Mouse (Mus musculus) limb, embryonic 11.5 days (tissue): ENCODE data around the gene Hspa1l. TPM values are rescaled to one million over a fixed set of nuclear protein-coding genes. Genes with fewer than 3 reads are reported as not detected.

Experiments used
- ATAC-seq: fragments of 200-750 bp; cut with Nextera tagmentation; 2 replicates; pipeline ENCODE4 v1.8.0; 2017; ENCODE audit warnings: low read depth; ENCODE audit not compliant: insufficient number of reproducible peaks, low FRiP score, low TSS enrichment
- DNase-seq: peaks from one replicate; pipeline ENCODE4 v3.0.0-alpha.2; 2015; ENCODE audit warnings: low spot score
- H3K27ac ChIP-seq: fragments of 300-500 bp; sonication (generic); replicated peaks from 2 replicates; pipeline ENCODE4 v1.5.1; 2014; ENCODE audit warnings: low read depth, mild to moderate bottlenecking, low read length
- H3K27me3 ChIP-seq: fragments of 300-500 bp; sonication (generic); 2 replicates; pipeline ENCODE4 v1.6.1; 2014; ENCODE audit warnings: mild to moderate bottlenecking, low read length, mixed read lengths; ENCODE audit not compliant: control insufficient read depth, insufficient read depth
- H3K36me3 ChIP-seq: fragments of 300-500 bp; sonication (generic); 2 replicates; pipeline ENCODE4 v1.6.1; 2014; ENCODE audit warnings: mild to moderate bottlenecking, low read length, moderate library complexity, mixed read lengths; ENCODE audit not compliant: control insufficient read depth, insufficient read depth
- H3K4me1 ChIP-seq: fragments of 300-500 bp; sonication (generic); 2 replicates; pipeline ENCODE4 v1.6.1; 2014; ENCODE audit warnings: low read length, mixed read lengths; ENCODE audit not compliant: control insufficient read depth, insufficient read depth
- H3K4me2 ChIP-seq: fragments of 300-500 bp; sonication (generic); 2 replicates; pipeline ENCODE4 v1.6.1; 2014; ENCODE audit warnings: low read depth, mild to moderate bottlenecking, moderate library complexity; ENCODE audit not compliant: severe bottlenecking
- H3K4me3 ChIP-seq: fragments of 300-500 bp; sonication (generic); 2 replicates; pipeline ENCODE4 v1.5.1; 2014; ENCODE audit warnings: low read depth, low read length
- H3K9ac ChIP-seq: fragments of 300-500 bp; sonication (generic); 2 replicates; pipeline ENCODE4 v1.6.1; 2014; ENCODE audit warnings: mild to moderate bottlenecking, low read length
- H3K9me3 ChIP-seq: fragments of 300-500 bp; sonication (generic); 2 replicates; pipeline ENCODE4 v1.6.1; 2016; ENCODE audit warnings: low read length; ENCODE audit not compliant: control insufficient read depth
- WGBS: fragments of 180-500 bp; shearing (Covaris S2); extraction: QIAGEN DNeasy Blood & Tissue Kit; methylation state at CpG from one replicate; pipeline ENCODE4 v1.1.7; 2014; 5-methylcytosine and 5-hydroxymethylcytosine counted together
- polyA plus RNA-seq: library from polyadenylated mRNA; unstranded; fragments of >200 nt; fragmentation: Nextera tagmentation; extraction: Ambion mirVana; gene quantifications from 2 replicates; pipeline ENCODE4 v1.2.1, GENCODE M21; 2014

Gene Hspa1l
- polyA plus RNA-seq, 1 experiment from 2014 or later, result 1.5 TPM

- WGBS, result 70% methylated on average over 4 of the region's 4 CpGs
- H3K4me2 ChIP-seq, result no peak overlapping the region
- H3K27me3 ChIP-seq, result no peaks in the 10 kb centered on the region
- DNase-seq, result no peak
- no peaks in the 10 kb centered on the region for H3K9me3 ChIP-seq
- no peak overlapping the region for H3K9ac ChIP-seq
- ATAC-seq, result no peak
- H3K4me3 ChIP-seq, result no peak overlapping the region
- H3K27ac ChIP-seq, result no peak overlapping the region
- no peaks in the 10 kb centered on the region for H3K36me3 ChIP-seq
- H3K4me1 ChIP-seq, result peaks cover 6% of the 10 kb centered on the region
These were observed 51.3 kb downstream of the Hspa1l start for GRCm38 (mm10) chr17:35023756-35024155.

- ATAC-seq (no peak), DNase-seq (no peak)
- 67% methylated on average over 13 of the region's 13 CpGs for WGBS
- H3K36me3 ChIP-seq, result no peaks in the 10 kb centered on the region
- no peak overlapping the region for H3K27ac ChIP-seq
- H3K4me1 ChIP-seq, result peaks cover 6% of the 10 kb centered on the region
- no peak overlapping the region for H3K9ac ChIP-seq
- no peaks in the 10 kb centered on the region for H3K27me3 ChIP-seq
- no peaks in the 10 kb centered on the region for H3K9me3 ChIP-seq
- no peak overlapping the region for H3K4me2 ChIP-seq
- H3K4me3 ChIP-seq, result no peak overlapping the region
These were observed 51.8 kb downstream of the Hspa1l start for GRCm38 (mm10) chr17:35024261-35024660.

- WGBS, result 68% methylated on average over 6 of the region's 10 CpGs
- ATAC-seq (no peak), DNase-seq (no peak)
- no peaks in the 10 kb centered on the region for H3K27me3 ChIP-seq
- peaks cover 10% of the 10 kb centered on the region for H3K4me1 ChIP-seq
- no peak overlapping the region for H3K27ac ChIP-seq
- H3K4me3 ChIP-seq, result no peak overlapping the region
- H3K36me3 ChIP-seq, result no peaks in the 10 kb centered on the region
- no peak overlapping the region for H3K9ac ChIP-seq
- no peak overlapping the region for H3K4me2 ChIP-seq
- H3K9me3 ChIP-seq, result no peaks in the 10 kb centered on the region
These were observed 52.4 kb downstream of the Hspa1l start for GRCm38 (mm10) chr17:35024691-35025488.

GRCm38 (mm10) chr17:35026206-35026605 lies 53.7 kb downstream of the Hspa1l start:
- Histone ChIP-seq H3K36me3 (no peaks in the 10 kb centered on the region), H3K9me3 (no peaks in the 10 kb centered on the region), H3K27ac (no peak overlapping the region), H3K9ac (no peak overlapping the region; the same call in 1 of the 2 replicates), H3K4me3 (no peak overlapping the region), H3K4me1 (peaks cover 10% of the 10 kb centered on the region), H3K4me2 (no peak overlapping the region), H3K27me3 (no peaks in the 10 kb centered on the region)
- DNase-seq (no peak), ATAC-seq (no peak)
- WGBS, result 84% methylated on average over 5 of the region's 5 CpGs

GRCm38 (mm10) chr17:35027277-35028068 lies 55.0 kb downstream of the Hspa1l start, which contains the start of gene Sapcd1:
Gene Sapcd1, minus strand, starts transcription at chr17:35028016.
- Histone ChIP-seq H3K4me2 (no peak within 1 kb of the TSS), H3K9ac (peak within 1 kb of the TSS; percentile 45; the same call in 1 of the 2 replicates), H3K4me3 (no peak within 1 kb of the TSS), H3K27me3 (no peaks in the 10 kb centered on the region), H3K4me1 (peaks cover 8% of the 10 kb centered on the region), H3K36me3 (no peaks in the 10 kb centered on the region), H3K27ac (no peak within 1 kb of the TSS), H3K9me3 (no peaks in the 10 kb centered on the region)
- DNase-seq (peak; percentile 43), ATAC-seq (peak; percentile 42; the same call in 1 of the 2 replicates)
- WGBS, result 37% methylated on average over 13 of the region's 13 CpGs

GRCm38 (mm10) chr17:35028315-35028714 lies 55.8 kb downstream of the Hspa1l start:
- Histone ChIP-seq H3K27ac (no peak overlapping the region), H3K9me3 (no peaks in the 10 kb centered on the region), H3K4me1 (peaks cover 8% of the 10 kb centered on the region), H3K27me3 (no peaks in the 10 kb centered on the region), H3K4me3 (no peak overlapping the region), H3K36me3 (no peaks in the 10 kb centered on the region), H3K4me2 (no peak overlapping the region), H3K9ac (no peak overlapping the region)
- DNase-seq (no peak), ATAC-seq (no peak)
- 83% methylated on average over 2 of the region's 2 CpGs for WGBS

Other genes starting within 250 kb of the Hspa1l start
- not detected in 2 replicates for gene C4b, start 228.8 kb upstream of the Hspa1l start, polyA plus RNA-seq
- gene Cyp21a1, start 168.1 kb upstream of the Hspa1l start, polyA plus RNA-seq, result not detected in 2 replicates
- 20.5 and 21.2 TPM in 2 replicates for gene Stk19, start 135.8 kb upstream of the Hspa1l start, polyA plus RNA-seq
- 72.4 and 74.6 TPM in 2 replicates for gene Dxo, start 135.7 kb upstream of the Hspa1l start, polyA plus RNA-seq
- 43.2 and 49.0 TPM in 2 replicates for gene Skiv2l, start 122.5 kb upstream of the Hspa1l start, polyA plus RNA-seq
- gene Nelfe, start 122.3 kb upstream of the Hspa1l start, polyA plus RNA-seq, result 152 TPM in 2 replicates
- 1.6 and 2.6 TPM in 2 replicates for gene Cfb, start 110.2 kb upstream of the Hspa1l start, polyA plus RNA-seq
- gene Zbtb12, start 93.2 kb upstream of the Hspa1l start, polyA plus RNA-seq, result 1.9 and 2.3 TPM in 2 replicates
- gene Gm20547, start 90.7 kb upstream of the Hspa1l start, polyA plus RNA-seq, result not detected in 2 replicates
- gene C2, start 74.4 kb upstream of the Hspa1l start, polyA plus RNA-seq, result 0.44 and 0.58 TPM in 2 replicates
- gene Ehmt2, start 74.2 kb upstream of the Hspa1l start, polyA plus RNA-seq, result 77.8 and 78.9 TPM in 2 replicates
- 0.21 TPM in 1 of 2 replicates, not detected in the other for gene Slc44a4, start 58.2 kb upstream of the Hspa1l start, polyA plus RNA-seq
- gene Neu1, start 41.5 kb upstream of the Hspa1l start, polyA plus RNA-seq, result 10.3 and 12.8 TPM in 2 replicates
- 0.43 and 0.44 TPM in 2 replicates for gene Hspa1b, start 13.5 kb upstream of the Hspa1l start, polyA plus RNA-seq
- gene Gm20481, start 2.8 kb upstream of the Hspa1l start, polyA plus RNA-seq, result 0.36 and 0.43 TPM in 2 replicates
- 0.75 and 4.0 TPM in 2 replicates for gene Hspa1a, start 547 bp upstream of the Hspa1l start, polyA plus RNA-seq
- 266 and 271 TPM in 2 replicates for gene Lsm2, start 9.2 kb downstream of the Hspa1l start, polyA plus RNA-seq
- gene Vars, start 28.3 kb downstream of the Hspa1l start, polyA plus RNA-seq, result 124 and 140 TPM in 2 replicates
- 0.07 and 0.16 TPM in 2 replicates for gene Vwa7, start 43.9 kb downstream of the Hspa1l start, polyA plus RNA-seq
- 1.4 TPM in 2 replicates for gene Sapcd1, start 55.3 kb downstream of the Hspa1l start, polyA plus RNA-seq
- gene Msh5, start 74.0 kb downstream of the Hspa1l start, polyA plus RNA-seq, result 3.5 and 3.7 TPM in 2 replicates
- 52.1 and 76.7 TPM in 2 replicates for gene Clic1, start 77.3 kb downstream of the Hspa1l start, polyA plus RNA-seq
- gene Ddah2, start 86.3 kb downstream of the Hspa1l start, polyA plus RNA-seq, result 553 and 582 TPM in 2 replicates
- gene Ly6g6c, start 92.7 kb downstream of the Hspa1l start, polyA plus RNA-seq, result 0.16 TPM in 1 of 2 replicates, not detected in the other
- gene Mpig6b, start 93.5 kb downstream of the Hspa1l start, polyA plus RNA-seq, result 0.84 and 1.2 TPM in 2 replicates
- gene Ly6g6e, start 104.2 kb downstream of the Hspa1l start, polyA plus RNA-seq, result 1.5 and 2.1 TPM in 2 replicates
- gene Ly6g6d, start 105.4 kb downstream of the Hspa1l start, polyA plus RNA-seq, result 0.72 and 1.6 TPM in 2 replicates
- 0.27 and 0.73 TPM in 2 replicates for gene Ly6g6f, start 112.9 kb downstream of the Hspa1l start, polyA plus RNA-seq
- 43.1 and 46.9 TPM in 2 replicates for gene Abhd16a, start 116.6 kb downstream of the Hspa1l start, polyA plus RNA-seq
- not detected in 2 replicates for gene Ly6g5c, start 135.6 kb downstream of the Hspa1l start, polyA plus RNA-seq
- gene Ly6g5b, start 142.7 kb downstream of the Hspa1l start, polyA plus RNA-seq, result 0.44 and 0.75 TPM in 2 replicates
- 24.0 and 29.1 TPM in 2 replicates for gene Gpank1, start 148.8 kb downstream of the Hspa1l start, polyA plus RNA-seq
- gene Csnk2b, start 149.3 kb downstream of the Hspa1l start, polyA plus RNA-seq, result 277 and 290 TPM in 2 replicates
- gene D17H6S53E, start 153.7 kb downstream of the Hspa1l start, polyA plus RNA-seq, result 8.6 and 8.9 TPM in 2 replicates
- 0.44 and 1.5 TPM in 2 replicates for gene Apom, start 159.3 kb downstream of the Hspa1l start, polyA plus RNA-seq
- 103 and 104 TPM in 2 replicates for gene Bag6, start 162.5 kb downstream of the Hspa1l start, polyA plus RNA-seq
- 215 and 234 TPM in 2 replicates for gene Prrc2a, start 192.2 kb downstream of the Hspa1l start, polyA plus RNA-seq
- gene Aif1, start 203.4 kb downstream of the Hspa1l start, polyA plus RNA-seq, result 3.4 and 3.9 TPM in 2 replicates
- 4.0 and 4.7 TPM in 2 replicates for gene Lst1, start 215.7 kb downstream of the Hspa1l start, polyA plus RNA-seq
- gene Ltb, start 221.7 kb downstream of the Hspa1l start, polyA plus RNA-seq, result 0.45 and 0.54 TPM in 2 replicates
- gene Tnf, start 229.3 kb downstream of the Hspa1l start, polyA plus RNA-seq, result not detected in 2 replicates
- gene Lta, start 232.6 kb downstream of the Hspa1l start, polyA plus RNA-seq, result 0.11 and 0.27 TPM in 2 replicates
- not detected in 2 replicates for gene Gm16181, start 248.1 kb downstream of the Hspa1l start, polyA plus RNA-seq